8 mouse cellular contexts compared by ENCODE assay signal in genomic region chr13:55693243-55693721, GRCm38 (mm10). TPM values are rescaled to one million over a fixed set of nuclear protein-coding genes. Genes with fewer than 3 reads are reported as not detected.
A peak's percentile ranks its signal among the peaks of the same experiment; 100 is the strongest.
DNase-seq lines count a peak whose midpoint lies in the region; ATAC-seq lines count a peak whose summit lies in the region.

No protein-coding gene starts in this region.

- peak overlapping the region; percentile 85 for H3K4me2 ChIP-seq in hindbrain, embryonic 13.5 days
- H3K4me2 ChIP-seq in lung, embryonic 16.5 days (ENCODE audit: low read depth, low read length): peak overlapping the region; percentile 75

- under 1% methylated on average over 30 of the region's 70 CpGs for WGBS in hindbrain, embryonic 13.5 days
- under 1% methylated on average over 44 of the region's 70 CpGs for WGBS in lung, embryonic 16.5 days

- H3K27me3 ChIP-seq in hindbrain, embryonic 13.5 days: no peaks in the 10 kb centered on the region
- H3K27me3 ChIP-seq in lung, embryonic 16.5 days (ENCODE audit: control insufficient read depth, insufficient read depth, low read depth, low read length): no peaks in the 10 kb centered on the region
- no peaks in the 10 kb centered on the region for H3K27me3 ChIP-seq in splenic B cell, adult 2 months (ENCODE audit: control insufficient read depth, insufficient read depth, low read length, poor library complexity, severe bottlenecking)

- H3K36me3 ChIP-seq in hindbrain, embryonic 13.5 days: peaks cover 2% of the 10 kb centered on the region; the same call in 1 of the 2 replicates
- H3K36me3 ChIP-seq in lung, embryonic 16.5 days (ENCODE audit: control insufficient read depth, insufficient read depth, low read length): no peaks in the 10 kb centered on the region
- no peaks in the 10 kb centered on the region for H3K36me3 ChIP-seq in splenic B cell, adult 2 months (ENCODE audit: control insufficient read depth, insufficient read depth, low read length, poor library complexity, severe bottlenecking)

- peak overlapping the region; percentile 97 for H3K4me3 ChIP-seq in hindbrain, embryonic 13.5 days
- peak overlapping the region; percentile 99 for H3K4me3 ChIP-seq in lung, embryonic 16.5 days (ENCODE audit: low read length)

- peak overlapping the region; percentile 100 for H3K9ac ChIP-seq in hindbrain, embryonic 13.5 days
- peak overlapping the region; percentile 100 for H3K9ac ChIP-seq in lung, embryonic 16.5 days (ENCODE audit: low read length)

- peaks cover 33% of the 10 kb centered on the region for H3K4me1 ChIP-seq in hindbrain, embryonic 13.5 days (replicated peaks)
- H3K4me1 ChIP-seq in lung, embryonic 16.5 days (replicated peaks; ENCODE audit: control insufficient read depth, insufficient read depth, low read length): peaks cover 13% of the 10 kb centered on the region

- peak; percentile 41 for DNase-seq in cerebellum, adult 9-10 months
- DNase-seq in cerebellum, adult 11 months: no peak
- peak; percentile 34 for DNase-seq in urinary bladder, postnatal 14 days (ENCODE audit: low spot score)
- DNase-seq in urinary bladder, postnatal 36 days (ENCODE audit: low spot score in 2 of 2): no peak
- peak; percentile 57 for DNase-seq in splenic B cell, adult 2 months (ENCODE audit: low read depth, low spot score)

- H3K9me3 ChIP-seq in hindbrain, embryonic 13.5 days: no peaks in the 10 kb centered on the region
- H3K9me3 ChIP-seq in lung, embryonic 16.5 days (ENCODE audit: control insufficient read depth, low read length): no peaks in the 10 kb centered on the region

- H3K27ac ChIP-seq in hindbrain, embryonic 13.5 days: peak overlapping the region; percentile 99
- H3K27ac ChIP-seq in lung, embryonic 16.5 days (ENCODE audit: low read length): peak overlapping the region; percentile 98

- ATAC-seq in hindbrain, embryonic 13.5 days (ENCODE audit: low FRiP score): peak; percentile 87
- peak; percentile 76 for ATAC-seq in lung, embryonic 16.5 days (ENCODE audit: low read depth)
- no peak for ATAC-seq in megakaryocyte-erythroid progenitor cell, adult 5-6 weeks (replicated peaks; ENCODE audit: low FRiP score, low TSS enrichment, poor library complexity, severe bottlenecking)

RNA-seq across cellular contexts. Expression of gene B230219D22Rik, which starts 0.4 kb away (rescaled TPM):
- 67.5 and 70.8 TPM in 2 replicates for polyA plus RNA-seq in hindbrain, embryonic 13.5 days (2015; fragmentation: Nextera tagmentation; extraction: Ambion mirVana)
- 60.2 and 61.1 TPM in 2 replicates for polyA plus RNA-seq in lung, embryonic 16.5 days (2015; fragmentation: Nextera tagmentation; extraction: Ambion mirVana)
- total RNA-seq in megakaryocyte-erythroid progenitor cell, adult 5-6 weeks (2014; fragmentation: Nextera tagmentation): 37.2 and 38.5 TPM in 2 replicates
- total RNA-seq in megakaryocyte-erythroid progenitor cell, adult 5-6 weeks (2017): 25.8 and 36.3 TPM in 2 replicates

RNA-seq across cellular contexts. Expression of gene Txndc15, which starts 21.2 kb away (rescaled TPM):
- 141 and 142 TPM in 2 replicates for polyA plus RNA-seq in hindbrain, embryonic 13.5 days (2015; fragmentation: Nextera tagmentation; extraction: Ambion mirVana)
- 90.1 and 95.2 TPM in 2 replicates for polyA plus RNA-seq in lung, embryonic 16.5 days (2015; fragmentation: Nextera tagmentation; extraction: Ambion mirVana)
- 17.1 and 33.5 TPM in 2 replicates for total RNA-seq in megakaryocyte-erythroid progenitor cell, adult 5-6 weeks (2014; fragmentation: Nextera tagmentation)
- total RNA-seq in megakaryocyte-erythroid progenitor cell, adult 5-6 weeks (2017): 26.1 and 35.2 TPM in 2 replicates

RNA-seq across cellular contexts. Expression of gene Pcbd2, which starts 33.9 kb away (rescaled TPM):
- polyA plus RNA-seq in hindbrain, embryonic 13.5 days (2015; fragmentation: Nextera tagmentation; extraction: Ambion mirVana): 23.3 and 26.0 TPM in 2 replicates
- polyA plus RNA-seq in lung, embryonic 16.5 days (2015; fragmentation: Nextera tagmentation; extraction: Ambion mirVana): 61.6 and 66.0 TPM in 2 replicates
- 25.5 and 33.1 TPM in 2 replicates for total RNA-seq in megakaryocyte-erythroid progenitor cell, adult 5-6 weeks (2014; fragmentation: Nextera tagmentation)
- 12.9 and 23.9 TPM in 2 replicates for total RNA-seq in megakaryocyte-erythroid progenitor cell, adult 5-6 weeks (2017)

RNA-seq across cellular contexts. Expression of gene Ddx46, which starts 58.5 kb away (rescaled TPM):
- 29.6 and 30.6 TPM in 2 replicates for polyA plus RNA-seq in hindbrain, embryonic 13.5 days (2015; fragmentation: Nextera tagmentation; extraction: Ambion mirVana)
- 28.5 and 33.9 TPM in 2 replicates for polyA plus RNA-seq in lung, embryonic 16.5 days (2015; fragmentation: Nextera tagmentation; extraction: Ambion mirVana)
- 87.1 and 100 TPM in 2 replicates for total RNA-seq in megakaryocyte-erythroid progenitor cell, adult 5-6 weeks (2014; fragmentation: Nextera tagmentation)
- total RNA-seq in megakaryocyte-erythroid progenitor cell, adult 5-6 weeks (2017): 131 and 141 TPM in 2 replicates

Comparison
In these comparisons a context has a peak if more than half of its experiments do, and no peak if none do; other contexts are left out.
1. DNase-seq: peak in cerebellum, adult 9-10 months (single experiment), urinary bladder, postnatal 14 days (single experiment) and splenic B cell, adult 2 months (single experiment); none in cerebellum, adult 11 months (single experiment) and urinary bladder, postnatal 36 days (0 of 2).